Mouse (Mus musculus) left cerebral cortex, adult 6 months (tissue): ENCODE results near the gene Smpd3. TPM values are rescaled to one million over a fixed set of nuclear protein-coding genes. Genes with fewer than 3 reads are reported as not detected.

Source experiments
- long read RNA-seq, 2 experiments: library from polyadenylated mRNA; unstranded; transcript quantifications; one replicate each; pipeline ENCODE4 v2.0.0; 2019 to 2020
- polyA plus RNA-seq: library from polyadenylated mRNA; unstranded; fragments of <200 nt; fragmentation: Nextera tagmentation; gene quantifications from 2 replicates; pipeline ENCODE4 v1.2.3, GENCODE M21; 2021

Smpd3 gene
- polyA plus RNA-seq, result 18.9 and 27.1 TPM in 2 replicates
- long read RNA-seq, experiment 1, full-length matches to known transcripts, result 36 of 108 reads
- long read RNA-seq, experiment 1, partial matches to known transcripts, result 42 of 108 reads
- long read RNA-seq, experiment 1, other reads (novel, unspliced or antisense), result 30 of 108 reads
- long read RNA-seq, experiment 2, full-length matches to known transcripts, result 2 of 21 reads
- long read RNA-seq, experiment 2, partial matches to known transcripts, result 5 of 21 reads
- long read RNA-seq, experiment 2, other reads (novel, unspliced or antisense), result 14 of 21 reads

DNA sequence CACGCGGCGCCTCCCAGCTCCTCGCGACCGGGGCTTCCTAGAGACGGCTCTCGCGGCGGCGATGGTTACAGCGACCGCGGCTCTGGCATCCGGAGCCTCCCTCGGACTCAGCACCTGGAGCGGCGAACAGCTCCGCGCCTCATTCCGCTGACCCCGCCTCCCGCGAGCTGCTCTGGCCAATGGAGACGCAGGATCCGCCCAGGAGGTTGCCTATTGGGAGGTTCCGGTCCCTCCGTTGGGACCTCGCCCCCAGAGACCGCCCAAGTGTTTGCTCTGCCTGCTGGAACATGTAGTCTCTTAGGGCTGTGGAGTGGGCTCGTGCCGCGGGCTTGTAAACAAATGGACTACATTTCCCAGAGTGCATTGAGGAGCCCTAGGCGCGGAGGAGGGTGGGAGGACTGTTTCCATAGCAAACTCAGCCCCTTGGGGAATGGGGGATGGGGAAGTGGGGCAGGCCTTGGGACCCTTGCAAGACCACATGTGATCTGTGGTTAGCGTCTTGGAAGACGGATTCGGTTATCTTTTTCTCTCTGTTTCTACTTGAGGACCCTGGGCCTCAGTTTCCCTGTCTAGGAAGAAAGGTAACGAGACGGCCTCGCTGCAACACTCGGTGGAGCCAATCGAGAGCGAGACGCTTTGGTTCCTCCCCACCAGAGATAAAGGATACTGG lies at the start of gene Smpd3:
Gene Smpd3 (minus strand): TSS at position 137 of the 670 bp plus-strand sequence.

GRCm38 (mm10) chr8:106210821-106211345 lies 126.9 kb downstream of the Smpd3 start, which contains the start of the genes Slc7a6os and Prmt7:
Slc7a6os (minus strand) TSS chr8:106210935.
Prmt7 (plus strand) TSS chr8:106210936.

Other genes with a start within 250 kb of the Smpd3 start
- 0.05 TPM in 2 replicates for gene Esrp2, start 201.0 kb downstream of the Smpd3 start, polyA plus RNA-seq
- gene Pla2g15, start 187.6 kb downstream of the Smpd3 start, polyA plus RNA-seq, result 8.3 and 10.1 TPM in 2 replicates
- gene Slc7a6, start 169.1 kb downstream of the Smpd3 start, polyA plus RNA-seq, result 24.6 and 26.5 TPM in 2 replicates
- gene Slc7a6os, start 127.1 kb downstream of the Smpd3 start, polyA plus RNA-seq, result 8.5 and 11.5 TPM in 2 replicates
- 27.2 and 39.6 TPM in 2 replicates for gene Prmt7, start 127.1 kb downstream of the Smpd3 start, polyA plus RNA-seq
- 6.0 and 6.8 TPM in 2 replicates for gene Zfp90, start 77.3 kb upstream of the Smpd3 start, polyA plus RNA-seq
- gene 6030452D12Rik, start 162.5 kb upstream of the Smpd3 start, polyA plus RNA-seq, result not detected in 2 replicates
- gene Cdh3, start 172.9 kb upstream of the Smpd3 start, polyA plus RNA-seq, result 0.09 TPM in 1 of 2 replicates, not detected in the other
- gene Gm10073, start 235.5 kb upstream of the Smpd3 start, polyA plus RNA-seq, result 11.2 and 11.4 TPM in 2 replicates